Mouse (Mus musculus): ENCODE results near the gene Lsm4.

The Lsm4 gene

DNA sequence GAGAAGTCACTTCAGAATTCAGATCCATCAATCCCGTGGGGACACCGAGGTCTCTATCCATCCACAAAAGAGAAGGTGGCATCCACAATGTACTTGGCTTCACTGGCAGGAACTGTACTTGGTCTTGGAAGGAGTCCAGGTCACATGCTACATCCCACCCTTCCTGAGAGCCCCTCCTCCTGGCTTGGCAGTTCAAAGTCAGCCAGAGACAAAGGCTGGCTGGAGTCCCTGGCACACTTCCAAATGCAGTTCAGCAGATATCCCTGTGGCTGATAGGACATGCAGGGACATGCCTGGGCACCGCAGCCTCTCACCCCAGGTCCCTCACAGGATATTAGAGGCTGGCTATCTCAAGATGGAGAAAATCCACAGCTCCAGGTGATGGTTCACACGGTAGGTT is 23.7 kb upstream of the Lsm4 start:
- DNase-seq (ENCODE audit: low read depth, low spot score) = no peak

- DNase-seq (ENCODE audit: low read depth, low spot score) = no peak
These were observed 22.7 kb upstream of the Lsm4 start for GRCm38 (mm10) chr8:70650351-70650750.

DNA sequence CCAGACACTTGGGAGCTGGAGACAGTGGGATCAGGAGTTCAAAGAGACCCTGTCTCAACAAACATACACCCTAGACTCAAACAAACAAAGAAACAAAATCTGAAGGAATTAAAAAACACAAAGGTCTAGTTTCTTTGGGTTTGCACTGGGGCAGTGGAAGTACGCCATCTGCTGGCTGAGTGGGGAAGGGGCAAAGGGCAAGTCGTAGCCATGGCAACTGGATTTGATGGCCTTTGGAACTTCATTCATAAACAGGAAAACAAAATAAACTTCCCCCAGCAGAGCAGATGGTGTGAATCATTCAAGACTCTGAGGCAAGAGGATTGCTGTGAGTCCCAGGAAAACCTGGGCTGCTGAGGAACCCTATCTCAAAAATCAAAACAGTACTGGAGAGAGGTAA is 19.8 kb upstream of the Lsm4 start:
- peak; percentile 78 for DNase-seq (ENCODE audit: low read depth, low spot score)

DNA sequence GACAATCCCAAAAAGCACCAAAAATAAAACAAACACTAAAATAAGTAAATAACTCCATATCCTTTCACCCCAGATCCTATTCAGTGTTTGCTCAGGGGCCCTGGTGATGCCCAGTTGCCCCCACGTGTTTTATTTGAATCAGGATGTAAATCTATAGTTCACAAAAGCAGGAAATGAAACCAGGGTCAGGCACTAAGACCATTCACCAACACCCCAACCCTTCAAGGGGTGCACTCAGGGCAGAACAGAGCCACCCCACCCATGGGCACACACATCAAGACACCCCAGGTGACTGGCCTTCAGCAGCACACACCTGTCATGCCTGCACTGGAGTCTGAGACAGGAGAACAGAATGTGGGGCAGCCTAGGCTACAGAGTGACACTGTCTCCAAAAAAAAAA is 18.9 kb upstream of the Lsm4 start:
- peak; percentile 81 for DNase-seq (ENCODE audit: low read depth, low spot score)

GRCm38 (mm10) chr8:70655469-70655868 is 17.6 kb upstream of the Lsm4 start:
- DNase-seq (ENCODE audit: low read depth, low spot score) = no peak

- no peak for DNase-seq (ENCODE audit: low read depth, low spot score)
These were observed 16.8 kb upstream of the Lsm4 start for GRCm38 (mm10) chr8:70656193-70656790.

DNA sequence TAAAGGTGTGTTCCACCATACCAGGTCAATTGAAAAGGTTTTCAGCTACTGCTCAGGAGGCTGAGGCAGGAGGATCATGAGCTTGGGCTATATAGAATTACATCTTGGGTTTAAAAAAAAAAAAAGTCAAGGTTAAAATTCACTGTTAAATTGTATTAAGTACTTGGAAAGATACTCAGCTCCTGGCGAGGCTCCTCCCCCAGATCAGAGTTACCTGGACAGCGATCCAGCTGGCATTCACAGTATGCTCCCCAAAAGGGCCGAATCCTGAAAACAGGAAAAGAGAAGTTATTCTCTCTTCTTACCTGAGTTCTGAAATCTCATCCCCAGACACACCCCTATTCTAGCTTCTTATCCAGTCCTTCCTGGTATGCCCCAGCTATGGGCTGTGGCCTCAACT is 15.8 kb upstream of the Lsm4 start:
- DNase-seq (ENCODE audit: low read depth, low spot score) = no peak

DNA sequence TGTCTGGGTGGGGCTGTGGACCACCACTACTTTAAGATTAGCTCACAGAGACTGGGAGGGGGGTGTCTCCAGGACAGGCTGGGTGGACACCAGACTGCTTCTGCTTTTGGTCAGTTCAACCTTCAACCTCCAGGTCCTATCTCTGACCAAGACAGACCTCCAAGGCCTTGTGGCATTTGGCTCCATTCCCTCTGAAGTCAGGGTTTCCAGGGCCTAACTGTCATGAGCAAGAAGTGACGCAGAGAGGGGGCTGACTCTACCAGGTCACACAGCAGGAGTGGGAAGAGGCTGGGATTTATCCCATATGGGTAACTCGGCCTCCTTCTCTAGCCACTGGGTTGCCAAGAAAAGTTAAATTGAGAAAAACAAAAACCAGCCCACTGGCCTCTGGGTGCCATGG is 15.3 kb upstream of the Lsm4 start:
- DNase-seq (ENCODE audit: low read depth, low spot score) = no peak

DNA sequence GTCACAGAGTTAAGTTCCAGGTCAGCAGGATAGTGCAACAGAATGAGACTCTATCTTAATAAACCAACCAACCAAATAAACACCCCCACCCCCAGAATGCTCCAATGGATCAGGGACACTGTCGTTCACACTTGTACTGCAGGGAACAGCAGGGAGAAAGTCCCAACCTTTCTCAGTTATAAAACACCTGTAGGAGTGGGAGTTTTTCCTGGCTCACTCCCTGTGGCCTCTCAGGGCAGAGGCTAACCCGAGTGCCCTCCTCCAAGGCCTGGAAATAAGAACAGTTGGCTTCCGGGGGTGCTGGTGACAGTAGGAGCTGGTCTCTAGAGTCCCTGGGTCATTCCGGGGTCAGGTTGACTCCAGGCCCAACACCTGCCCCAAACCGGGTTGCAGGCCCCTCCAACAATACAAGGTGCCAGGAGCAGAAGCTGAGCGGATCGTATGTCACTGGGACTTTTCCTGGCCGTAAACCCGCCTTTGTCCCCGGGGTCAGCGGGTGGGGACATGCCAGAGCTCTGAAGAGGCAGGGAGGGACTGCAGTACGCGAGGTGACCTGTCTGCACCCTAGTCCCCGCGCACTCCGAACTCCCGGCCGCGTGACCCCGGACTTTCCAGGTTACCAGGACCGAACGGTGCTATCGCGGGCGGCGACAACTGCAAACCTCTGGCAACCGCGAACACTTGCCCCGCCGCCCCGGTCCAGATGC is 14.0 kb upstream of the Lsm4 start:
- no peak for DNase-seq (ENCODE audit: low read depth, low spot score)

- peak; percentile 96 for DNase-seq (ENCODE audit: low read depth, low spot score)
These were observed 13.3 kb upstream of the Lsm4 start for GRCm38 (mm10) chr8:70659604-70660272.

DNA sequence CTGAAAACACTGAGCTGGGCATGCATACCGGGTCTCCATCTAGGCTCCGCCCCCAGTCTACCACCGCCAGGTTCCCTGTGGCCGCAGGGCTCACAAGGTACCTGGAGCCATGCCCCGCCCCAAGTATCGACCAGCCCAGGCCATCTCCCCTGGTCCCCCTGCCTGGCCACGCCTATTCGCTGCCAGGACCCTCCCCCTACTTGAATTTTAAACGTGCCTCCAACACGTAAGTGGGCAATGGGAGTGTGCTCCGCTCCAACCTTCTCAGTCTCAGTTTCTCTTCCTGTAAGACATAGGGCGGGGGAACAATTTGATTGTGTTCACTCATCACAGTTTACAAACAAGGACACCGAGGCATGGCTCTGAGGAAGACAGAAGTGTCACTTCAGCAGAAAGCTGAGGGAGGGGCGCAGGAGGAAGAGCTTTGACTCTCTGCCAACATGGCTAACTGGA is 12.7 kb upstream of the Lsm4 start, which contains the start of gene Pgpep1:
Pgpep1 (minus strand) TSS at position 116 of the 453 bp plus-strand sequence.
- DNase-seq (ENCODE audit: low read depth, low spot score) = peak; percentile 96

DNA sequence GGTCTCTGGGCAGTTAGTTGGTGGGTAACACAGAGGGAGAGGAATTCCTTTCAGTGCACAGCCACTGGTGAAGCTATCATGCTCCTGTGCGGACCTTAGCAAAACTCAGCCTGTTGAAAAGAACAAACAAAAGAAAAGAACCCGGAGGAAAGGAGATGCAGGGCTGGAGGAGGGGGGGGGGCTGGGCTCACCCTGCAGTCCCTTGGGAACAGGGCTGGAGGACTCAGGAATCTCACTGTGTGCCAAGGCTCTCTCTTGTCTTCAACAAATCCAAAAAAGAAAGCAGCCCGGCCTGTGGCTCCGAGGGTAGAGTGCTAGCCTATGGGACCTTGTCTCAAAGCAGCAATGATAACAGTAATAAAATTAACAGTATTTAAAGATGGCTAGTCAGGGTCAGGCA is 9.4 kb upstream of the Lsm4 start:
- no peak for DNase-seq (ENCODE audit: low read depth, low spot score)

GRCm38 (mm10) chr8:70664631-70665030 is 8.4 kb upstream of the Lsm4 start:
- DNase-seq (ENCODE audit: low read depth, low spot score) = no peak

GRCm38 (mm10) chr8:70665599-70665998 is 7.4 kb upstream of the Lsm4 start:
- no peak for DNase-seq (ENCODE audit: low read depth, low spot score)

DNA sequence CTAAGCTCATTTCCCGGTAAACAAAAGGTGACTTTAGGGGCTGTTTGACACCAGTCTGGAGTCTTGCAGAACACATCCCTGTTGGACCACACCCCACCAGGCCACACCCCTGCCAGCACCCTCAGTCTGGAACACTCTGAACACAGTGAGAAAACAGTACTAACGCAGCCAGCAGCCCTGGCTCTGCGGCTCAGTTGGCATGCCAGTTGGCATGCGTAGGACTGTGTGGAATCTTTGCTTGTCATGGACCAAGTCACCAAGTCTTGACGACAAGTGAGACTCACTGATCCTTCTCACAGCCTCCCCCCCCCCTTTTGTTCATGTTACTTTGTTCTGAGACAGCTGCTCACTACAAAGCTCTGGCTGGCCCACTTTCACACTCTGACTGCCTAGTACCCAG is 6.0 kb upstream of the Lsm4 start:
- no peak for DNase-seq (ENCODE audit: low read depth, low spot score)

DNA sequence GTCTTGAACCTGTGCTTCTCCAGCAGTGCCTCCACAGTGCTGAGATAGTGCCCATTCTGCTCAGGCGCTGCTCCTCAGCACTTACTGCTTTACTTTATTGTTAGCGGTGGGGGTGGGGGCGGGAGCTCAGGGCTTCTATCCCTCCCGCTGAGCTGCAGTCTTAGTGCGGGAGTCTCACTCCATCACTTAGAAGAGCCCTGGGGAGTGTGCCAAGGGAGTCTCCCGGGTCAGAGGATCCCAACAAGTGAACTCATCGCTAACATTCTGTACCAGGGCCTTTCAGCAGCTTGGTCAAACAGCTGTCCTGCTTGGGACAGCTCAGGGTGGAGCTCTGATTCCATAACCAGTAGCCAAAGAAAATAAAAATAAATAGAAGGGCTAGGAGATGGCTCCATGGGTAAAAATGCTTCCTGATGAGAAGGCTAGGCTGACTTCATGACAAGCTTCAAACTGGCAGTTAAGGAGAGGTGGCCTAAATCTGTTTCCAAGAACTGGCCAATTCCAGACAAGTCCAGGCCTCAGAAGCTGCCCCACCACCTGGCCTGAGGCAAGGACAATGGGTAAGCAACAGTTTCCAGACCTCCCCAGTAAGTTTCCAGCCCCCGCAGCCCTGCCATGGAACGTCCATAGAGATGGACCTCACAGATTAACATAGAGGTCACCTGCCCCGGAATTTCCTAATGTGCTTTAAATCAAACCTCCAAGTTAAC is 1.3 kb upstream of the Lsm4 start:
- no peak for DNase-seq (ENCODE audit: low read depth, low spot score)

DNA sequence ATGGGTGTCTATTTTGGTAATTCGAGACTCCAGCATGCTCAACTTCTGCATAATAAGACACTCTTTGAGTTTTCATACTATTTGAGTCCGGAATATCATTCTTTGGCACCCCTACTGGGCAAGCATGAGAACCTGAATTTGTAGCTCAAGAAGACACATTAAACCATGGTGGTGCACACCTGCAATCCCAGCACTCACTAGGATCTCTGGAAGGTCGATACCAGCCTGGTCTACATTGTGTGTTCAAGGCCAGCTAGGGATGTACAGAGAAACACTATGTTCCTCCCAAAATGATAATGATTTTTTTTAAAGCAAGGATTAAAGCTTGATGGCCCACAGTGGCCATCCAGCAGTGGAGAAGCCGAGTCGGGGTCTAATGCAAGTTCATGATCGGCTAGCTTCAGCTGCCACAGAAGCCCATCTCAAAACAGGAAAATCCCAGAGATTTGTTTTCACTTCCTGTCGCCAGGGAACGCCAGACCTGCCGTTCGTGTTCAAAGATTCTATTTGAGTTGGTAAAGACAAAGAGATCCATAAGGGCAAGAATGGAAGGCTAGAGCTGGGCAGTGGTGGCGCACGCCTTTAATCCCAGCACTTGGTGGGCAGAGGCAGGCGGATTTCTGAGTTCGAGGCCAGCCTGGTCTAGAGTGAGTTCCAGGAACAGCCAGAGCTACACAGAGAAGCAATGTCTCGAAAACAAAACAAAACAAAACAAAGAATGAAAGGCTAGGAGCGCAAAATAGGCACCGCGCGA is 546 bp upstream of the Lsm4 start:
- DNase-seq (ENCODE audit: low read depth, low spot score) = no peak

GRCm38 (mm10) chr8:70674109-70674508 is 1.1 kb downstream of the Lsm4 start:
- no peak for DNase-seq (ENCODE audit: low read depth, low spot score)

- peak; percentile 51 for DNase-seq (ENCODE audit: low read depth, low spot score)
These were observed 1.7 kb downstream of the Lsm4 start for GRCm38 (mm10) chr8:70674716-70675115.

DNA sequence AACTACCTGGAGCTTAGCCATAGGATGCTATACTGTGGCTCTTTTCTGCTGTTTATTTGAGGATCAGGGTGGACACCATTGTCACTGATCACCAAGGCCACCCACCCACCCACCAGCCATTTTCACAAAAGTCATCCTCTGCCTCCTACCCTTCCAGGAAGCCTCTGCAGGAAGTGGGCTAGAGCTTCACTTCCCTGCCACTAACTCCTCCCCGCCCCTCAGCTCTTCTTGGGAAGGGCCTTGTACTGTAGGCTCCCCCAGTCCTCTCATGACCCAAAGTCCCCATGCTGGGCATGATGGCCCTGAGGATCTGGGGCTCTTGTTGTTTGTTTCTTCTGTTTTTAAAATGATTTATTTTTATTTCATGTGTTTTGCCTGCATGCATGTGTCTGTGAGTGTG is 2.3 kb downstream of the Lsm4 start:
- DNase-seq (ENCODE audit: low read depth, low spot score) = no peak

- DNase-seq (ENCODE audit: low read depth, low spot score) = peak; percentile 41
These were observed 4.5 kb downstream of the Lsm4 start for GRCm38 (mm10) chr8:70677451-70678080.
